ENCODE assay signal across 8 mouse cellular contexts in genomic region chr8:13623911-13624421, GRCm38 (mm10). TPM values are rescaled to one million over a fixed set of nuclear protein-coding genes. Genes with fewer than 3 reads are reported as not detected.
DNase-seq lines count a peak whose midpoint lies in the region; ATAC-seq and TF ChIP-seq lines count a peak whose summit lies in the region.

No protein-coding gene starts in this region.

- no peak for TF ChIP-seq CTCF in cerebellum, adult 2 months (IDR thresholded peaks at IDR 0.05; ENCODE audit: borderline replicate concordance, insufficient read depth, low read depth, low read length)

- intact Hi-C loops in gastrocnemius, postnatal 14 days (cut with DNase I; ENCODE audit: low total_unique reads), result no loop called here

- peaks cover 69% of the 10 kb centered on the region for H3K4me1 ChIP-seq in cerebellum, adult 2 months (ENCODE audit: control insufficient read depth, insufficient read depth, low read length)
- peaks cover 31% of the 10 kb centered on the region for H3K4me1 ChIP-seq in hindbrain, embryonic 16.5 days (ENCODE audit: control insufficient read depth, insufficient read depth, low read depth, low read length)

- H3K4me2 ChIP-seq in hindbrain, embryonic 16.5 days (ENCODE audit: low read length), result peak overlapping the region; percentile 19; the same call in 1 of the 2 replicates

- H3K27ac ChIP-seq in cerebellum, adult 2 months (ENCODE audit: insufficient read depth, low read length), result peak overlapping the region; percentile 92
- H3K27ac ChIP-seq in hindbrain, embryonic 16.5 days (ENCODE audit: low read depth, low read length), result peak overlapping the region; percentile 82

- H3K36me3 ChIP-seq in hindbrain, embryonic 16.5 days (ENCODE audit: control insufficient read depth, insufficient read depth, low read length), result peaks cover 4% of the 10 kb centered on the region; the same call in 1 of the 2 replicates

- 41% methylated on average over 10 of the region's 10 CpGs for WGBS in cerebellum, adult 2 months
- WGBS in hindbrain, embryonic 16.5 days, result 33% methylated on average over 10 of the region's 10 CpGs

- no peak for TF ChIP-seq POLR2A in cerebellum, adult 2 months (IDR thresholded peaks at IDR 0.05; ENCODE audit: borderline replicate concordance, insufficient read depth, low read length)

- H3K9ac ChIP-seq in hindbrain, embryonic 16.5 days (ENCODE audit: low read depth, low read length), result peak overlapping the region; percentile 42; the same call in 1 of the 2 replicates

- peak; percentile 55 for ATAC-seq in hindbrain, embryonic 16.5 days

- peak; percentile 48 to 54 for DNase-seq in cerebellum, adult 2 months
- no peak for DNase-seq in cerebellum, postnatal 4 days (ENCODE audit: low spot score in 2 of 2)
- DNase-seq in adrenal gland, postnatal 25 days, result peak; percentile 33
- DNase-seq in gastrocnemius, postnatal 14 days, result peak; percentile 76
- DNase-seq in lung, postnatal 36 days, result peak; percentile 78
- peak; percentile 26 for DNase-seq in retina, embryonic 14.5 days (ENCODE audit: low spot score)
- no peak for DNase-seq in right cerebral cortex, postnatal 4 days

- H3K4me3 ChIP-seq in cerebellum, adult 2 months (replicated peaks; ENCODE audit: insufficient read depth, low read depth, low read length), result no peak overlapping the region
- H3K4me3 ChIP-seq in hindbrain, embryonic 16.5 days (ENCODE audit: low read length), result no peak overlapping the region

- no peaks in the 10 kb centered on the region for H3K9me3 ChIP-seq in hindbrain, embryonic 16.5 days (ENCODE audit: control insufficient read depth, low read length)

- no peaks in the 10 kb centered on the region for H3K27me3 ChIP-seq in cerebellum, adult 2 months (ENCODE audit: control insufficient read depth, insufficient read depth, low read length)
- H3K27me3 ChIP-seq in hindbrain, embryonic 16.5 days (replicated peaks; ENCODE audit: control insufficient read depth, insufficient read depth, low read length), result no peaks in the 10 kb centered on the region

RNA-seq across cellular contexts. Expression of gene Rasa3, which starts 53.4 kb away (rescaled TPM):
- polyA plus RNA-seq in cerebellum, adult 2 months (2012; rRNA removed), result 94.9 and 107 TPM in 2 replicates
- 39.2 and 63.9 TPM in 2 replicates for total RNA-seq in adrenal gland, postnatal 25 days (2021)
- total RNA-seq in gastrocnemius, postnatal 14 days (2021), result 10 to 100 TPM; 18.5 to 18.8 TPM
- 43.5 and 46.3 TPM in 2 replicates for polyA plus RNA-seq in hindbrain, embryonic 16.5 days (2015; fragmentation: Nextera tagmentation; extraction: Ambion mirVana)

Comparison
In these comparisons a context has a peak if more than half of its experiments do, and no peak if none do; other contexts are left out.
1. DNase-seq: peak in cerebellum, adult 2 months (2 of 2), adrenal gland, postnatal 25 days (single experiment), gastrocnemius, postnatal 14 days (single experiment), lung, postnatal 36 days (single experiment) and retina, embryonic 14.5 days (single experiment); none in cerebellum, postnatal 4 days (0 of 2) and right cerebral cortex, postnatal 4 days (single experiment).